Mouse (Mus musculus): ENCODE measurements at regions not wholly inside any gene's neighbourhood (a gene's known extent, or its start where the extent isn't known, plus 50 kb on each side); places are given as distances from the start of the nearest gene placed in this dataset.

DNA sequence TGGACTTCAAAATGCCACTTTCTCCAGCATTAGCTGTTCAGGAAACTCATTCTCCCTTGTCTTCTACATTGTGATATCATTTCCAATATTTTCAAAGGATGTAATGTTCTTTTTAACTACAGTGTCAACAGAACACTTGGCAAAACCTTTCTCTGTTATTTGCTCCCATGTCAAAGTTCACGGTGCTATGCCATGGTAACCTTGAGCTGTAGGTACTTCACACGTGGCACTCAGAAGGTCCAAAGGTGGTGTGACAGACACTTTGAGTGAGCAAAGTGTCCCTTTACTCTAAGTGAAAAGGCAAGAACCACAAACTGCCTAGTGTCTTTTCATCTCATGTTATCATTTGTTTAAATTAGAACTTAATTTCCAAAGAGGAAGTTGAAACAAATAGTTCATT lies 53.3 kb upstream of the Tram2 start:
- DNase-seq (ENCODE audit: low spot score in 2 of 2), result no peak

GRCm38 (mm10) chr1:21146961-21147360 lies 67.9 kb upstream of the Tram2 start:
- DNase-seq (ENCODE audit: low spot score in 2 of 2), result no peak

DNA sequence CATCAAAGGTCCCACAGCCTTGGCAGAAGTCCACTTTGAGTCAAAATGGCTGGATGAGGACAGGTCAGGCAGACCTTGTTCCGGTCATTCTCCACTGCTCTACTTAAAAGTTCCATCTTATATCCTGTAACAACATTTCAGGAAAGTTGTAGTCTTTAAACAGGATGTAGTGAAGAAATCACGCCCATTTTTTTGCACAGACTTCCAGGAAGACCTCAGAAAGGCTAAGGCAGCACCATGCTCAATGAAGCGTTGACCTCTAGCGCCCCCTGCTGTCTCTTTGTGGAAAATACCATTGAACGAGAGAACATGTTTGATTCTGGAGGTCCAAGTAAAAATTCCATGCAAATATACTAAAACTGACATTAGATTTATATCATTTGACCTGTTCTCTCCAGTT lies 56.6 kb upstream of the Tmem14a start:
- DNase-seq (ENCODE audit: low spot score in 2 of 2), result peak; percentile 46 to 83

- peak; percentile 84 to 88 for DNase-seq (ENCODE audit: low spot score in 2 of 2)
Measured at GRCm38 (mm10) chr1:21166287-21166733, 52.1 kb upstream of the Tmem14a start.

GRCm38 (mm10) chr1:21166762-21167161 lies 51.6 kb upstream of the Tmem14a start:
- DNase-seq (ENCODE audit: low spot score in 2 of 2), result no peak
